Mouse (Mus musculus): Measurements from ENCODE around the gene Prr36. TPM values are rescaled to one million over a fixed set of nuclear protein-coding genes. Genes with fewer than 3 reads are reported as not detected.

The Prr36 gene
- polyA plus RNA-seq, 1 experiment from 2014 or later: 1.3 TPM

DNA sequence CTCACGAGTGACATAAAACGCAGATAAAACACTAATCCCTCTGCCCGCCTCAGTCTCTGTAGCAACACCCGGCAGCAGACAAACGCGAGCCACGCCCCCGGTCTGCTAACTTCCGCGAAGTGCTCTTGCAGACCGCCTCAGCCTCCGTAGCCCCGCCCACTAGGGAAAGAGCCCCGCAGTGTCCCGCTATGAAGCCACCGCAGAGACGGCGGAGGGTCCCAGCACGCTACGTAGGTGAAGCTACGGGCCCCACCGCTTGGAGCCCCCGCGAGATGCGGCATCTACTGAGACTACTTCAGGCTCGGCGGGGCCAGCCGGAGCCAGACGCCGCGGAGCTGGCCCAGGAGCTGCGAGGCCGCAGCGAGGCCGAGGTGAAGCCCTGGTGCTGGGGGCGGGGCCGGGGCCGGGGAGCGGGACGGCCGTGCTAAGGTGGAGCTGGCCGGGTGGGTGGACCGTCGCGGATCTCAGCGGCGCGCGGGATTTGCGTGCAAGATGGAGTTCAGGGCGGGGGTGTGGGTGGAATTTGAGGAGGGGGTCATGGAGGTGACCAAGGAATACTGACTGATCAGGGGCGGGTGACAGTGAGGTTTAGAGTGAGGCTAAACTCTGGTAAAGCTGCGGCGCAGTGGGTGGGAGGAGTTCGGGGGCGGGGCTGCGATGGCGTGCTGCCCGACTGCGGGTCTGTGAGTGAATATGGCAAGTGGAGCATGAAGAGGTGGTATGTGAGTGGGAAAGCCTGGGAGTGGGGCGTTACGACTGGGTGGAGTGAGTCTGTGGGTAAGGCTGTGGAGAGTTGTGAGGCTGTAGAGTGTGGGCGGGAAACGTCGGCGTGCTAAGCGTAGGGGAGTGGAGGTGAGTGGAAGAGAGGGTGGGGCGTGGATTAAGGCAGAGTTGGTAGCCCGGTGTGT is 35.9 kb upstream of the Prr36 start, which contains the start of gene Snapc2:
Snapc2 (plus strand) TSS at position 147 of the 908 bp plus-strand sequence.
- H3K27me3 ChIP-seq: no peaks in the 10 kb centered on the region
- H3K9ac ChIP-seq: peak within 1 kb of the TSS; percentile 88
- H3K4me3 ChIP-seq: peak within 1 kb of the TSS; percentile 79
- under 1% methylated on average over 69 of the region's 69 CpGs for WGBS
- H3K27ac ChIP-seq: peak within 1 kb of the TSS; percentile 91
- peak within 1 kb of the TSS; percentile 83 for H3K4me2 ChIP-seq (replicated peaks)
- H3K9me3 ChIP-seq: no peaks in the 10 kb centered on the region
- peaks cover 55% of the 10 kb centered on the region for H3K4me1 ChIP-seq
- H3K36me3 ChIP-seq: peaks cover 43% of the 10 kb centered on the region
- ATAC-seq (ENCODE audit: low FRiP score, low read depth): peak; percentile 90

DNA sequence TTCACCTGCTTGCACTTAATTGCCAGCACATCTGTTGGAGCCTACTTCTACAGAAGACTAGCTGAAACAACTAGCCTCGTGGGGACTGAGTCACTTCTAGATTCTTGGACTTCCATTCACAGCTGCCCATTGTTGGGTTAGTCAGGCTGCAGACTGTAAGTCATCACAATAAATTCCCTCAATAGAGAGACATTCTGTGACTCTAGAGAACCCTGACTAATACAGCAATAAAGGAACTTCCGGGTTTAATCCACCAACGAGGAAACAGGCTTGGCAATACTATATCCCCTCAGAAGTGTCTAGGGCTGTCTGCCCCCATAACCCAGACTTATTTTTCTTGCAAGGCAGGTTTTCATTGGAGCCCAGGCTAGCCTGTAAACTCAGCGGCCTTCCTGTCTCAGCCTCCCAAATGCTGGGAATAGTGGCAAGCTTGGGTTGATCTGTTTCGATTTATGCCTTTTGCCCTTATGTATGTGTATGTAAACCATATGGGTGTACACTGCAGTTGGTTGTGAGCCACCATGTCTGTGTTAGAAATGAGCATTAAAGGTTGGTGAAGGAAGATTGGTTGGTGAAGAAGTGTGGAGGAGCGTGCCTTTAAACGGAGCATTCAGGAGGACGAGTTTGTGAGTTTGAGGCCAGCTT is 35.0 kb upstream of the Prr36 start:
- ATAC-seq (ENCODE audit: low FRiP score, low read depth): no peak
- Histone ChIP-seq H3K4me3 (peak overlapping the region; percentile 79), H3K9me3 (no peaks in the 10 kb centered on the region), H3K4me2 (replicated peaks) (peak overlapping the region; percentile 83), H3K36me3 (peaks cover 52% of the 10 kb centered on the region), H3K4me1 (peaks cover 47% of the 10 kb centered on the region), H3K27me3 (no peaks in the 10 kb centered on the region), H3K9ac (peak overlapping the region; percentile 88), H3K27ac (0 out of 2 replicates have a peak overlapping the region, but pooled peaks have one; percentile 91)
- 43% methylated on average over 8 of the region's 8 CpGs for WGBS

DNA sequence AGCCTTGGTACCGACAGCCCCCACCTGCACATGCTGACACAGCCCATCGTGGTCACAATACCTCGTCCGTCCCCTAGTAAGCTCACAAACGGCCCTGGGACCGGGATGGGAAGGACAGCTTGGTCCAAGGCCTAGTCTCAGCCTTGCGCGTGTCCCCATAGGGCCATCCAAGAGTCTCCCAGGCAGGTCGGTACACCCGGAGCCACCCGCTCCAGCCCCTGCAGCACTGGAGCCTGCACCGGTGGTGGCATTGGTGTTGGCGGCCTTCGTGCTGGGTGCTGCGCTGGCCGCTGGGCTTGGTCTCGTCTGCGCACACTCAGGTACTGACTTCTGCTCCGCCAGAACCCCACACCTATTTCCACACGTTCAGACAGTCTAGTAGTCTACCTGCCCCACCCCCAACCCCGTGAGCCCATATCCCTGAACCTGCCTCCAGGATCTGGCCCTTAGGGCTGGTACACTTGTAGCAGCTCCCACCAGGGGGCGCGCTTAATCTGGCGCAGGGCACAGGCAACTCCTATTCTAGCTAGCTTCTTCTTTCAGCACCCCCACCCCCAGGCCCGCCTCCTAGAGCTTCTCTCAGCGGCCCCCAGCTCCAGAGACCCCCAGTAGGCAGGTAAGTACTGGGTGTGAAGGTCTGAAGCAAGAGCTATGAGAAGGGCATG is 33.2 kb upstream of the Prr36 start:
- Histone ChIP-seq H3K27me3 (no peaks in the 10 kb centered on the region), H3K36me3 (peaks cover 53% of the 10 kb centered on the region), H3K4me2 (replicated peaks) (no peak overlapping the region), H3K4me3 (no peak overlapping the region), H3K27ac (no peak overlapping the region), H3K9me3 (no peaks in the 10 kb centered on the region), H3K9ac (no peak overlapping the region), H3K4me1 (peaks cover 40% of the 10 kb centered on the region)
- ATAC-seq (ENCODE audit: low FRiP score, low read depth): peak; percentile 2; the same call in 1 of the 2 replicates
- WGBS: 37% methylated on average over 26 of the region's 26 CpGs

DNA sequence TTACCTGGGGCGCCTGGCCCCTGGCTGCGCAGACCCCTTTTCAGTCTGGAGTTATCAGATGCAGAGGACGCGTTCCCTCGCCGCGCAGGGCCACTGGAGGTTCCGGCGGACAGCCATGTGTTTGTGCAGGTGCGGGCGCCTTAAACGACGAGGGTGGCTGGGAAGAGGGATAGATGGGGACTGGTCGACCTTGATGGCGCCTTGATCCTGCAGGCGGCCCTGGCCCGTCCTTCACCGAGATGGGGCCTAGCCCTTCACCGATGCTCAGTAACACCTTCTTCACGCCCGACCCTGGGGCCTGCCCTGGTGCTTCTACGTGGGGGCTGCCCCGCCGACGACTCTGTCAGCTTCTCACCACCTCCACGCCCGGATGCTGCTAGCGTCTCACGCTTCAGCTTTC is 32.0 kb upstream of the Prr36 start:
- no peak for ATAC-seq (ENCODE audit: low FRiP score, low read depth)
- Histone ChIP-seq H3K27ac (peak overlapping the region; percentile 7; the same call in 1 of the 2 replicates), H3K27me3 (no peaks in the 10 kb centered on the region), H3K9me3 (no peaks in the 10 kb centered on the region), H3K4me2 (replicated peaks) (peak overlapping the region; percentile 28), H3K4me3 (no peak overlapping the region), H3K36me3 (peaks cover 53% of the 10 kb centered on the region), H3K4me1 (peaks cover 34% of the 10 kb centered on the region), H3K9ac (peak overlapping the region; percentile 52; the same call in 1 of the 2 replicates)
- WGBS: 12% methylated on average over 29 of the region's 29 CpGs

DNA sequence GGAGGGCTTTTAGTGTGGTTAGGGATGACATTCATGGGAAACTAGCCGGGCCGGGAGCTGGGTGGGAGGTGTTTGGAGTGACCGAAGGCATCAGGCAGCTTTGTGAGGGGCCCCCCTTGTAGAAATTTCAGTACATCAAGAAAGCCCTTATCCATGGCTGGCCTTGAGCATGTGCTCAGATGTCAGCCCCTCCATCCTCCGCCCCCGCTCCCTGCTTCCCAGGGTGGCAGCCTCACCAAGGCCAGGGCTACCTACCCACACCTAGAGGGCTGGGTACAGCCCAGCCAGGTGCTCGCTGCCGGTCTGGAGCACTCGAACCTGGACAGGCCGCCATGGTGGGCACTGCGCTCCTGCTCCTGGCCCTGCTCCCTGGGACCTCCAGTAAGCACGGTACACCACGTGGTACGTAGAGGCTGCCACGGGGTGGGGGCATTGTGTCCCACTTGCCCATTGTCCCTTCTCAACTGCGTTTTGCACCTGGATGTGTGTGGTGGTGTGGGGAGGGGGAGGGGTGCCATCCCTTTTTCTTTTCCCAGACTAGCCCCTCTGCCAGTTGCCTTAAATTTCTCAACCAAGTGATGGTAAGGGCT is 30.8 kb upstream of the Prr36 start, which contains the start of gene Tgfbr3l:
Tgfbr3l (plus strand) TSS at position 264 of the 590 bp plus-strand sequence.
- no peak for ATAC-seq (ENCODE audit: low FRiP score, low read depth)
- Histone ChIP-seq H3K27me3 (no peaks in the 10 kb centered on the region), H3K36me3 (peaks cover 64% of the 10 kb centered on the region), H3K4me2 (replicated peaks) (peak within 1 kb of the TSS; percentile 28), H3K27ac (peak within 1 kb of the TSS; percentile 7; the same call in 1 of the 2 replicates), H3K4me1 (peaks cover 27% of the 10 kb centered on the region), H3K4me3 (no peak within 1 kb of the TSS), H3K9me3 (no peaks in the 10 kb centered on the region), H3K9ac (peak within 1 kb of the TSS; percentile 52)
- 85% methylated on average over 15 of the region's 15 CpGs for WGBS

DNA sequence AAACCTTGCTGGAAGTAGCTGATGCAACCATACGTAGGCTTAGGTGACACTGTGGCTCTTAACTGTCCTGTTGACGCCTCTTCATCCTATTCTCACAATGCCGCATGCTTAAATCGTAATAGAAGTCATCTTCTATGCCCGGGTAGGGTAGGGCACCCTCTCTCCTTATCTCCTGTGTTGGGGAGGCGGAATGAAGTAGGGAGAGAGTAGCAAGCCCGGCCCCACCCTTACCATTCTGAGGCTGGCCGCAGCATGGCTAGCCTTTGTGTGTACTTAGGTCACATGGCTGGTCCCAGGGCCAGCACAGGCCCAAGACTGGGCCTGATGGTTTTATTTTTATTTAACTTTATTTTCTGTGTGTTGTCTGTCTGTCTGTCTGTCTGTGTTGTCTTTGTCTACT is 30.0 kb upstream of the Prr36 start:
- Histone ChIP-seq H3K9me3 (no peaks in the 10 kb centered on the region), H3K4me2 (replicated peaks) (no peak overlapping the region), H3K27me3 (no peaks in the 10 kb centered on the region), H3K4me1 (peaks cover 23% of the 10 kb centered on the region), H3K36me3 (peaks cover 72% of the 10 kb centered on the region), H3K27ac (no peak overlapping the region), H3K4me3 (no peak overlapping the region), H3K9ac (no peak overlapping the region)
- 95% methylated on average over 8 of the region's 8 CpGs for WGBS
- no peak for ATAC-seq (ENCODE audit: low FRiP score, low read depth)

DNA sequence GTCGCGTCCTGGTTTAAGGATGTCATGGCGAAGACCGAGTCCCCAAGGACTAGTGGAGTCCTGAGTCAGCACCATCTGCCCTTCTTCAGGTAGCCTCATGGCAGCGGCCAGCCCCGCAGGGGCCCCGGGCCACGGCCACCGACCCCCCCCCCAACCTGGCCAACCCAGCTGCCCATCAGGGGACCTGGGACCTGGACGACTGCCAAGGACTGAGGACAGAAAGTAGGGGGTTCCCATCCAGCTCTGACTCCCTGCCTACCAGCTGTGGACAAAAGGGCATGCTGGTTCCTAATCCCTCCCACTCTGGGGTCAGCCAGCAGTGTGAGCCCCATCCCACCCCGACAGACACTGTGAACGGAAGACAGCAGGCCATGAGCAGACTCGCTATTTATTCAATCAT is 28.5 kb upstream of the Prr36 start:
- Histone ChIP-seq H3K36me3 (peaks cover 85% of the 10 kb centered on the region), H3K9me3 (no peaks in the 10 kb centered on the region)
- no peak for ATAC-seq (ENCODE audit: low FRiP score, low read depth)

DNA sequence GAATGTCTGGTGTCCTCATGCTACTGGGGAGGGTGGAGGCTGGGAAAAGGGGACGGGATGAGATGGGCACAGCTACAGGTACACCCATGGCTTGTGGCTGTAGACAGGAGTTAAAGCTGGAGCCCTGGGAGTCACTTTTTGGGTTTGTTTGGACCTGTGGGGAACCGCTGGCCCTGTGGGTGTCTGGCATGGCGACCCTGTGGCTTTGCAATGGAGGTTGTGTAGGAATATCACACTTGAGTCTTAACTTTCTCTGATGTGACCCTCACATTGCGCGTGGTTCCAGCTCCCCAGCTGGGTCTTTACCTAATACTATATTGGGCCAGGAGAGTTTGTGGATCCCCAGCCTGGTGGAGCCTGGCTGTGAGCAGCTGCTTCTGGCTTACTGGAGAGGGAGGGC is 27.8 kb upstream of the Prr36 start:
- Histone ChIP-seq H3K4me2 (replicated peaks) (no peak overlapping the region), H3K27me3 (no peaks in the 10 kb centered on the region), H3K27ac (no peak overlapping the region), H3K9me3 (no peaks in the 10 kb centered on the region), H3K4me3 (no peak overlapping the region), H3K4me1 (peaks cover 26% of the 10 kb centered on the region), H3K36me3 (peaks cover 85% of the 10 kb centered on the region), H3K9ac (no peak overlapping the region)
- WGBS: 93% methylated on average over 5 of the region's 5 CpGs
- no peak for ATAC-seq (ENCODE audit: low FRiP score, low read depth)

More for the DNA sequence above, 28.5 kb upstream of the Prr36 start:
- peak overlapping the region; percentile 25; the same call in 1 of the 2 replicates for H3K9ac ChIP-seq
- 88% methylated on average over 13 of the region's 13 CpGs for WGBS
- no peaks in the 10 kb centered on the region for H3K27me3 ChIP-seq
- H3K4me3 ChIP-seq: no peak overlapping the region
- H3K4me1 ChIP-seq: peaks cover 26% of the 10 kb centered on the region
- no peak overlapping the region for H3K4me2 ChIP-seq (replicated peaks)
- no peak overlapping the region for H3K27ac ChIP-seq

DNA sequence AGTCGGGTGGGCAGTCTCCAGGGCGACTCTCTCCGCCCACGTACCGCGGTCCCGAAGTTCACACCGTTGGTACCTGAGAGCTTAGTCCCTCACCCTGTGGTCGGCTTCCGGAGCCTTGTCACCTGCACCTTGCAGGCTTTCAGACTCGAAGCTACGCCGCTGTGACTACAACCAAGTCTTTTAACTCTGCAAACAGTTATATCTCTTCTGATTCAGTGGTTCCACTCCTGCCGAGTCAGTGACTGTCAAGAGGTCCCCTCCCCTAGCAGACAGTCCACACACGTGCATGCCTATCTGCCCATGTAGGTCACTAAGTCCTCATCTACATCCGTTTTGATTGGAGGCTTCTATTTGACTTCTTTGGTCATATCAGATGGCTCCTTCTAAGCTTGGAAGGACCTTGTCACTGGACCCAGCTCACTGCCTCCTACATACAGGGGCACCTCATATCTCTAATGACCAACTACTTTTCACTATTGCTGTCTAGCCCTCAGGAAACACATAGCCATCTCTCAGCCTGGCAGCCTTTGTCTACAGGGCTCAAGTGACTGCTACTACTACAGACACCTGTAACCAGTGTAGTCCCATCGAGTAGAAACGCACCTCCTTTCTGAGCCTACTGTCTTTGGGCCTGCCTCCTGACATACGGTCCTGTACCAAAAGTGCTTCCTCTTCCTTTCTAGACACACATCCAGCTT is 22.1 kb upstream of the Prr36 start:
- Histone ChIP-seq H3K4me1 (peaks cover 25% of the 10 kb centered on the region), H3K4me3 (peak overlapping the region; percentile 83), H3K27me3 (0 out of 2 replicates have a peak, but pooled peaks cover 3% of the 10 kb centered on the region), H3K9me3 (no peaks in the 10 kb centered on the region), H3K9ac (peak overlapping the region; percentile 78), H3K36me3 (peaks cover 36% of the 10 kb centered on the region), H3K4me2 (replicated peaks) (peak overlapping the region; percentile 90), H3K27ac (peak overlapping the region; percentile 85; the same call in 1 of the 2 replicates)
- 0 out of 2 replicates have a peak, but pooled peaks have one; percentile 1 for ATAC-seq (ENCODE audit: low FRiP score, low read depth)
- 13% methylated on average over 19 of the region's 19 CpGs for WGBS

DNA sequence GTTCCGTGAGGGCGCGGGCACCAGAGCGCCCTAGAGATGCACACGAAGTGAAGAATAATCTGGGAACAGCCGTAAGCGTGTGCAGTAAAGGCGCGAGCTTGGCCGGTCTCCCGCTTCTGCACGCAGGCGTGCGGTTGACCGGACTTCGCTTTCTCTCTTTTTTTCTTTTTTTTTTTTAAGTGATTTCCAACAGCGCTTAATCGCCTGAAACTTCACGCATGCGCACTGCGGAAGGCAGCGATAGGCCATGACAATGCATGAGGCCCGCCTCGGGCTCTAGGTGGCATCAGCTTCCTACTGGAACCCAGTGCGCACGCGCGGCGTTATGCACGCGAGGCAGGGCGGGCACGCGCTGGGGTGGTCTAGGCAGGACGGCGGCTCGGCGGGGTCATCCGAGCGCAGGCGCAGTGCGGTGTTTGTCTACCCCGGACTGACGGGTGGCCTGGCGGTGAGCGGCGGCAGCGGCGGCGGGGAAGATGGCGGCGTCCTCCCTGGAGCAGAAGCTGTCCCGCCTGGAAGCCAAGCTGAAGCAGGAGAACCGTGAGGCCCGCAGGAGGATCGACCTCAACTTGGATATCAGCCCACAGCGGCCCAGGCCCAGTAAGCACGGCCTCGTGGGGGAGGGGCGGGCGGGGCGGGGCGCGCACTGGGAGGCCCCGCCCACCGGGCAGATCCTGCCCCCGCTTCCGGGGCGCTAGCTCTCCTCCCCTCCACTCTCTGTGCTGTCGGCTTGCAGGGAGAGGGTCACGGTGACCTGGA is 21.4 kb upstream of the Prr36 start, which contains the start of the genes Map2k7 and Gm49320:
Map2k7 (plus strand) TSS at position 307 of the 759 bp plus-strand sequence.
Gm49320 (plus strand) TSS at position 432 of the 759 bp plus-strand sequence.
- WGBS: under 1% methylated on average over 63 of the region's 71 CpGs
- H3K27ac ChIP-seq: peak within 1 kb of the TSS; percentile 93
- H3K36me3 ChIP-seq: peaks cover 29% of the 10 kb centered on the region
- no peaks in the 10 kb centered on the region for H3K9me3 ChIP-seq
- peak; percentile 95 for ATAC-seq (ENCODE audit: low FRiP score, low read depth)
- peaks cover 25% of the 10 kb centered on the region for H3K4me1 ChIP-seq
- peak within 1 kb of the TSS; percentile 83 for H3K4me3 ChIP-seq
- H3K27me3 ChIP-seq: 0 out of 2 replicates have a peak, but pooled peaks cover 3% of the 10 kb centered on the region
- H3K9ac ChIP-seq: peak within 1 kb of the TSS; percentile 78
- H3K4me2 ChIP-seq (replicated peaks): peak within 1 kb of the TSS; percentile 90
